Mouse (Mus musculus): ENCODE data around the gene Oas1c.
"Not testable (repeated sequence)": the region's sequence is repeated elsewhere in the genome, so short reads cannot be mapped to it uniquely, and the experiment has no call there.

Gene Oas1c

GRCm38 (mm10) chr5:120811951-120812819 lies at the start of gene Oas1c:
Oas1c (minus strand) TSS chr5:120812514.
- DNase-seq (ENCODE audit: low spot score) = peak; percentile 92

DNA sequence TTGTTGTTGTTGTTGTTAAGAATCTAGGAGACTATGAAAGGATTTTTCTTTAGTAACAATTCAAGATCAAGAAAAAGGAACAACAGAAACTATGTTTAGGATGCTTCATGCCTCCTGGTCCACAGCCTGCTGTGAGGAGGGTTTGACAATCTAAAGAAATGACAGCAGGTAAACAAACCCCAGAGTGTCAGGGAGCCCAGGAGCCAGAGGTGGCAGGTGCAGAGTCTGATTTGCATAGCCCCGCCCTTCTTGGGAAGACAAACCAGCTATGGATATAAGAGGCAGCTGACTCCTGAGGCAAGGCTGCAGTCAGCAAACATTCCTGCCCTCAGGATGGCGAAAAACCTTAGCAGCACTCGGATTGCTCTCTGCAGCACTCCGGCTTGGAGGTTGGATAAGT lies 48.8 kb upstream of the Oas1c start, which contains the start of gene Oas1h:
Gene Oas1h, plus strand, starts transcription at position 301 of the 400 bp plus-strand sequence.
- DNase-seq (ENCODE audit: low spot score) = no peak

- no peak for DNase-seq (ENCODE audit: low spot score)
Observed at GRCm38 (mm10) chr5:120859241-120859640, 46.9 kb upstream of the Oas1c start.

- DNase-seq (ENCODE audit: low spot score) = peak; percentile 68
Observed at GRCm38 (mm10) chr5:120849601-120850136, 37.4 kb upstream of the Oas1c start.

GRCm38 (mm10) chr5:120847067-120847466 lies 34.8 kb upstream of the Oas1c start, which contains the start of gene Oas1f:
Oas1f (plus strand) TSS chr5:120847367.
- no peak for DNase-seq (ENCODE audit: low spot score)

GRCm38 (mm10) chr5:120844713-120845112 lies 32.4 kb upstream of the Oas1c start:
- no peak for DNase-seq (ENCODE audit: low spot score)

- DNase-seq (ENCODE audit: low spot score) = peak; percentile 68
Observed at GRCm38 (mm10) chr5:120836731-120837585, 24.6 kb upstream of the Oas1c start.

DNA sequence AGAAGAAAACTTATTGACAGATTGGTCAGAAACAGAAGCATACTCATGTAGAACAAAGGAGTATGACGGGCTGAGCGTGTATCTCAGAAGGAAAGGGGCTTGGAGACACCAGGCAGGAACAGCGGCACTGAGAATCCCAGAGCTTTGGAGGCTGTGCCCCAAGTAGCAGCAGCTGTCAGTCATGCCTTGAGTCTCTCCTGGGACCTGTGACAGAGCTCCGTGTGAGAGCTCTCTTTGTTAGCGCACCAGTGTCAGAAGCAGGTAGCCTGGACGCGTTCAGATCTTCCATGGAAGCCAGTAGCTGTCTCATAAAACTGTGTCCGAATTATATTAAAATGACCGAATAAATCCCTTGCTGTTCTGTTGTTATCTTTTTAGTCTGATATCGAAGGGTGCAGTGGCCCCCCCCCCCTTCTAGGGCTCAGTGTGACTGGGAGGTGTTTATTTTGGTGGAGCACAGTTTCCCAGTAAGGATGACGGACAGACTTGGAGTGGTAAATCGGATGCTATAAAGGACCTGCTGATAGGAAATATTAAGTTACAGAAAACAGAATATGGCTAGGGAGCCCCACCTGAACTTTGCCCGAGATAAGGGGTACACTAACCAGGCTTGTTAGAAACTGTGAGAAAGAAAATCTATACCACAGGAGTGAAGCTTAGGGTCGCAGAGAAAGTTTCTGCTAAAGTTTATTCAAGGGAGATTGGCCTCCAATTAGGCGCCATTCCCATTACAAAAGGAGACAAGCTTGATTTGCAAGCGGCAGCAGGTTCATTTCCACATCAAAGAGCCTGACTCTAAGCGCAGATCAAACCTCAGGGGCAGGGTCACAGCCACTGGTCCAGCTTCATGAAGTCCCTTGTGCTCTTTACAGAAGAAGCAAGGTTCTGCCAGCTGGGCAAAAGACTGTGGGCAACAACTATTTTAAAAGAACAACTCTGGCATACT lies 21.3 kb upstream of the Oas1c start:
- DNase-seq (ENCODE audit: low spot score) = peak; percentile 24

DNA sequence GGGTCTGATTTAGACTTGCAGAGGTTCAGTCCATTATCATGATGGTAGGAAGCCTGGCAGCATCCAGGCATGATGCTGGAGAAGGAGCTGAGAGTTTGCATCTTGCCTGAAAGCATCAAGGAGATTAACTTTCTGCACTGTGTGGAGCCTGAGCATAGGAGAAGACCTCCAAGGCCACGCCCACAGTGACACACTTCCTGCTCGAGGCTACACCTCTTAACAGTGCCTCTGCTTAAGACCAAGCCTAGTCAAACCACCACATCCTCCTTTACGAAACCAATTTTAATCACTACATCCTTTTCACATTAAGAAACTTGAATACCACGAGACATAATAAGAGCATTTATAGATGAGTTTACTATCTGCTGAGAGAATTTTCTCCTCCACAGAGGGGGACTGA lies 18.7 kb upstream of the Oas1c start:
- DNase-seq (ENCODE audit: low spot score) = no peak

GRCm38 (mm10) chr5:120818999-120819398 lies 6.7 kb upstream of the Oas1c start:
- no peak for DNase-seq (ENCODE audit: low spot score)

- DNase-seq (ENCODE audit: low spot score) = peak; percentile 32
Observed at GRCm38 (mm10) chr5:120815949-120816348, 3.6 kb upstream of the Oas1c start.

DNA sequence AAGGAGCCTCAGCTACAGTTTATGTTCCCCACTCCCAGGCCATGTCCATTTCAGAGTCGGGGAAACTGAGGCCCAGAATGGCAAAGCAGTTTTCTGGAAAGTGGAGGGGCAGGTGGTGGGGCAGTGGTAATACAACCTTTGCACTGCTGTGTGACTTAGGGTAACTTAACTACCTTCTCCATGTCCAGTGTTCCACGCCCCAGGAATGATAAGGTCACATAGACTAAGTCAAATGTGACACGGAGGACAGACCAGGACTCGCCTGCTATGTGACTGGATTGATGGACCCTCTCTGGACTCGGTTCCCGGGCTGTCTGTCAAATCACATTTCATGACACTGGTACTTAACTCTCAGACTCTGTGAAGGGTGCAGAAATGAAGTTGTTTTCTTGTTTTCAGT lies 709 bp upstream of the Oas1c start:
- no peak for DNase-seq (ENCODE audit: low spot score)

DNA sequence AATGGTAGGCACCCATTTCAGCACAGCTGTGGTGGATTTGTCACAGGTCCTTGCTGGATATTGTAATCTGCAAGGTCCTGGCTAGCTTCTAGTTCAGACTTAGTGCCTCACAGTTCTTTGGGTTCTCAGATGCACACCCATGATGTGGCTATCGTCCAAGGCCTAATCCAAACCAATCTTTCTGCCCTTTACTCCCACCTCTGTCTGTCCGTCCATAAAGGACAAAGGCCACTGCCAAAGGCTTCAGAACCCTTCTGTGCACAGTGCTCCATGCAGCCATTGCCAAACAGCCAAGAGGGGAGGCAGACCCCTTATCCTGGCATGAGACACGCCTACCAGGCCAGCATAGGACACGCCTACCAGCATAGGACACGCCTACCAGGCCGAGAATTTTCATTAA lies 3.1 kb downstream of the Oas1c start:
- DNase-seq (ENCODE audit: low spot score) = no peak

DNA sequence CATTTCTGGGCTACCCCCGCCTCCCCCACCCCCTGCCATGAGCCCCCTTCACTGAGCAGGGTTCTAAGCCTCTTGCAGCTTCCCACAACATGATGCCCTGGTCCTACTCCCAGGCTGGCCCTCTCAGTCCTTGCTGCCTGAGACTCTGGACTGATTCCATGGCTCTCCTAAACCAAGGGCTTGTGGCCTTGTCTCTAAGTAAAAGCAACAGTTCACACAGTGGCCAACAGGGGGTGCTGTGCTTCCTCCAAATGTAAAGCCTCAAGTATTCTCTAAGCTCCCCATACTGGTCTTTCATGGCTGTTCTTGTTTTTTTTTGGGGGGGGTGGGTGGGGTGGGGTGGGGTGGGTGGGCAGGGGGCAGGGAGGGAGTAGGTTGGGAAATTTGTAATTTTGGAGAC lies 5.9 kb downstream of the Oas1c start:
- DNase-seq (ENCODE audit: low spot score) = peak; percentile 73

DNA sequence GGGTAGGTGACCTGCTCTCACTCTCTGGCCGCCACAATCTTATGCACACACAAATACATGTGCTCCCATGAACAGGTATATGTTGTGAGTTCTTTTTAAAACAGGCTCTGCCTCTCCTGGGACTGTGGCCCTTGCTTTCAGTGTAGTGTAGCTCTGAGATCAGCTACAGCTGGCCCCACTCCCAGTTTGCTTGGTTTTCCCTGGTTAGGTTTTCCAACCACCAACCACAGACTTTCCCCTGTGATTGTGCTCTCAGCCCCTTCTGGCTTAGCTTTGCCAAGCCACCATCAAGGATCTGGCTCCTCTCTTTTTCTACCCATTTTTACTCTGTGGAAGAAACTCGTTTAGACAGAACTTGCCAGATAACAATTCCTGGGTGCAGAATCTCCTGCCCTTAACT lies 8.7 kb downstream of the Oas1c start:
- DNase-seq (ENCODE audit: low spot score) = no peak

- DNase-seq (ENCODE audit: low spot score) = not testable (repeated sequence)
Observed at GRCm38 (mm10) chr5:120798943-120799342, 13.4 kb downstream of the Oas1c start.

DNA sequence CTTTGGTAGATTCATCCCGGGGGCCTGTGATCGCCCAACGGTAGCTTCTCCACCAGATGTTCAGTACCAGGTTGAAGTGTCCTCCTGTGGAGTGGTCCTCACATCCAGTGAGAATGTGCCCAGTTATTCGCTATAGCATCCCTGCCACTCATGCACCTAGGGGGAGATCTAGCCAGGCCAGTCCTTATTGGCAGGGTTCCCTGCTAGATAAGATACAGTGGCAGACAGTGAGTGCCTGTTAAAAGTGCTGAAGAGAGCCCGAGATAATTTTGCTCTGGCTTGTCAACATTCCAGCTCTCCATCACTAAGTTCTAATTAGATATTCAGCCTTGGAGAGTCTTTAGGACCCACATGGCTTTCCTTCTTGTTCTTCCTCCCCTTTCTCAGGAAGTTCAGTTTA lies 14.2 kb downstream of the Oas1c start:
- not testable (repeated sequence) for DNase-seq (ENCODE audit: low spot score)

GRCm38 (mm10) chr5:120795480-120796034 lies 16.8 kb downstream of the Oas1c start, which contains the start of gene Oas1e:
Oas1e (minus strand) TSS chr5:120795530.
- DNase-seq (ENCODE audit: low spot score) = not testable (repeated sequence)

DNA sequence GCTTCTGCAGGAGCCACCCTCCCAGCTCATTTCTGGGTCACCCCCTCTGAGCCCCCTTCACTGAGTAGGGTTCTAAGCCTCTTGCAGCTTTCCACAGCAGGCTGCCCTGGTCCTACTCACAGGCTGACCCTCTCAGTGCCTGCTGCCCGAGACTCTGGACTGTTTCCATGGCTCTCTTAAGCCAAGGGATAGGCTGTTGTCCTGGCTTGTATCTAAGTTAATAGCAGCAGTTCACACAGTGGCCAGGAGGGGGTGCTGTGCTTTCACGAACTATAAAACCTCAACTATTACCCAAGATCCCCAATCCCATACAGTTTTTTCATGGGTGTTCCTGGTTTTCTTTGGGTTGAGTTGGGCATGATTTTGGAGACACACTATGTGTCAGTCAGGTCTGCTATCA lies 19.3 kb downstream of the Oas1c start:
- peak; percentile 67 for DNase-seq (ENCODE audit: low spot score)

GRCm38 (mm10) chr5:120787042-120787441 lies 25.3 kb downstream of the Oas1c start:
- no peak for DNase-seq (ENCODE audit: low spot score)

GRCm38 (mm10) chr5:120782446-120782845 lies 29.9 kb downstream of the Oas1c start:
- no peak for DNase-seq (ENCODE audit: low spot score)
